ENCODE assay signal across 11 mouse cellular contexts in genomic region chr9:69488972-69489371, GRCm38 (mm10). TPM values are rescaled to one million over a fixed set of nuclear protein-coding genes. Genes with fewer than 3 reads are reported as not detected.
A peak's percentile ranks its signal among the peaks of the same experiment; 100 is the strongest.
DNase-seq lines count a peak whose midpoint lies in the region; ATAC-seq and TF ChIP-seq lines count a peak whose summit lies in the region.
"Had no signal": no experiment of that assay in that cellular context is flagged by ENCODE, and none has a peak within 500 bp of the region (broad histone marks: within the 10 kb centered on the region; RNA-seq: fewer than 3 reads in every experiment).

No protein-coding gene starts in this region.

- H3K27ac ChIP-seq in heart, adult 2 months, result no peak overlapping the region
- H3K27ac ChIP-seq in thymus, adult 2 months (ENCODE audit: control insufficient read depth, insufficient read depth, low read length), result no peak overlapping the region
- no peak overlapping the region for H3K27ac ChIP-seq in hindbrain, embryonic 16.5 days (ENCODE audit: low read depth, low read length)
- H3K27ac ChIP-seq: liver, embryonic 13.5 days had no signal

- TF ChIP-seq CTCF in heart, adult 2 months (IDR thresholded peaks at IDR 0.05), result peak; percentile 57
- no peak for TF ChIP-seq CTCF in thymus, adult 2 months (IDR thresholded peaks at IDR 0.05; ENCODE audit: borderline replicate concordance, control insufficient read depth, extremely low read depth, insufficient read depth, low read length, poor library complexity)

- no peak for TF ChIP-seq POLR2A in heart, adult 2 months (IDR thresholded peaks at IDR 0.05; ENCODE audit: insufficient read depth, low read depth, low read length)
- no peak for TF ChIP-seq POLR2A in thymus, adult 2 months (IDR thresholded peaks at IDR 0.05; ENCODE audit: control insufficient read depth, extremely low read depth, insufficient read depth, low read length, poor library complexity)

- 56% methylated on average over 5 of the region's 5 CpGs for WGBS in heart, adult 2 months
- 85% methylated on average over 5 of the region's 5 CpGs for WGBS in thymus, adult 2 months
- WGBS in hindbrain, embryonic 16.5 days, result 16% methylated on average over 5 of the region's 5 CpGs

- no peaks in the 10 kb centered on the region for H3K9me3 ChIP-seq in hindbrain, embryonic 16.5 days (ENCODE audit: control insufficient read depth, low read length)
- H3K9me3 ChIP-seq: liver, embryonic 13.5 days had no signal

- no peaks in the 10 kb centered on the region for H3K4me1 ChIP-seq in heart, adult 2 months (ENCODE audit: control insufficient read depth, insufficient read depth, low read length)
- H3K4me1 ChIP-seq in thymus, adult 2 months (replicated peaks; ENCODE audit: control insufficient read depth, insufficient read depth, low read length), result peaks cover 11% of the 10 kb centered on the region
- H3K4me1 ChIP-seq in hindbrain, embryonic 16.5 days (ENCODE audit: control insufficient read depth, insufficient read depth, low read depth, low read length), result peaks cover 6% of the 10 kb centered on the region; the same call in 1 of the 2 replicates
- H3K4me1 ChIP-seq: liver, embryonic 13.5 days had no signal

- H3K9ac ChIP-seq in heart, adult 2 months (ENCODE audit: low read depth, low read length), result no peak overlapping the region
- no peak overlapping the region for H3K9ac ChIP-seq in hindbrain, embryonic 16.5 days (ENCODE audit: low read depth, low read length)
- H3K9ac ChIP-seq: liver, embryonic 13.5 days had no signal

- 0 out of 2 replicates have a peak, but pooled peaks have one; percentile 45 for ATAC-seq in hindbrain, embryonic 16.5 days
- no peak for ATAC-seq in granulocyte monocyte progenitor cell, adult 5-6 weeks (replicated peaks; ENCODE audit: poor library complexity, severe bottlenecking)

- H3K4me3 ChIP-seq in heart, adult 2 months, result no peak overlapping the region
- no peak overlapping the region for H3K4me3 ChIP-seq in thymus, adult 2 months (ENCODE audit: control insufficient read depth, insufficient read depth, low read length)
- no peak overlapping the region for H3K4me3 ChIP-seq in hindbrain, embryonic 16.5 days (ENCODE audit: low read length)
- H3K4me3 ChIP-seq: liver, embryonic 13.5 days had no signal

- no peaks in the 10 kb centered on the region for H3K36me3 ChIP-seq in heart, adult 2 months (ENCODE audit: control insufficient read depth, insufficient read depth, low read length)
- H3K36me3 ChIP-seq in thymus, adult 2 months (ENCODE audit: control insufficient read depth, insufficient read depth, low read length), result peaks cover 81% of the 10 kb centered on the region
- H3K36me3 ChIP-seq in hindbrain, embryonic 16.5 days (ENCODE audit: control insufficient read depth, insufficient read depth, low read length), result 0 out of 2 replicates have a peak, but pooled peaks cover 2% of the 10 kb centered on the region

- intact Hi-C loops in heart, adult 2 months (cut with DNase I), result no loop called here

- H3K27me3 ChIP-seq in heart, adult 2 months (ENCODE audit: control insufficient read depth, insufficient read depth, low read length), result no peaks in the 10 kb centered on the region
- no peaks in the 10 kb centered on the region for H3K27me3 ChIP-seq in thymus, adult 2 months (ENCODE audit: control insufficient read depth, insufficient read depth, low read length)
- no peaks in the 10 kb centered on the region for H3K27me3 ChIP-seq in hindbrain, embryonic 16.5 days (replicated peaks; ENCODE audit: control insufficient read depth, insufficient read depth, low read length)
- H3K27me3 ChIP-seq: liver, embryonic 13.5 days had no signal

- no peaks in the 10 kb centered on the region for H3K79me2 ChIP-seq in heart, adult 2 months (replicated peaks; ENCODE audit: control insufficient read depth, insufficient read depth, low read length)

- no peak for TF ChIP-seq EP300 in heart, adult 2 months (IDR thresholded peaks at IDR 0.05; ENCODE audit: insufficient read depth, low read depth, low read length)

- no peak for DNase-seq in heart, adult 2 months
- no peak for DNase-seq in heart, postnatal 4 days
- DNase-seq in thymus, postnatal 4 days, result peak; percentile 49
- no peak for DNase-seq in thymus, adult 2 months
- DNase-seq in ovary, postnatal 10 days (ENCODE audit: low spot score), result no peak
- DNase-seq in urinary bladder, adult 18-20 months (ENCODE audit: low spot score in 2 of 2), result no peak
- DNase-seq: cerebellum, adult 2 months; heart, postnatal 36 days; liver, embryonic 13.5 days had no signal

- no peak overlapping the region for H3K4me2 ChIP-seq in hindbrain, embryonic 16.5 days (ENCODE audit: low read length)
- H3K4me2 ChIP-seq: liver, embryonic 13.5 days had no signal

RNA-seq across cellular contexts. Expression of gene Anxa2, which starts 35.6 kb away (rescaled TPM):
- total RNA-seq in heart, adult 2 months (2021), result 10 to 100 TPM; 59.7 to 72.5 TPM
- 97.4 and 123 TPM in 2 replicates for polyA plus RNA-seq in heart, adult 2 months (2012; rRNA removed)
- total RNA-seq in heart, postnatal 4 days (2021), result 100 to 1,000 TPM; 251 to 268 TPM
- polyA plus RNA-seq in thymus, adult 2 months (2012; rRNA removed), result 409 and 412 TPM in 2 replicates
- polyA plus RNA-seq in hindbrain, embryonic 16.5 days (2015; fragmentation: Nextera tagmentation; extraction: Ambion mirVana), result 153 and 199 TPM in 2 replicates
- 119 and 132 TPM in 2 replicates for total RNA-seq in granulocyte monocyte progenitor cell, adult 5-6 weeks (2014; fragmentation: Nextera tagmentation)
- 95.9 and 98.4 TPM in 2 replicates for total RNA-seq in granulocyte monocyte progenitor cell, adult 5-6 weeks (2017)
